Mouse (Mus musculus): ENCODE measurements around the gene Rapgef3. TPM values are rescaled to one million over a fixed set of nuclear protein-coding genes. Genes with fewer than 3 reads are reported as not detected.
A peak's percentile ranks its signal among the peaks of the same experiment; 100 is the strongest.

The Rapgef3 gene
- polyA plus RNA-seq, 1 experiment from 2014 or later = 26.3 TPM

DNA sequence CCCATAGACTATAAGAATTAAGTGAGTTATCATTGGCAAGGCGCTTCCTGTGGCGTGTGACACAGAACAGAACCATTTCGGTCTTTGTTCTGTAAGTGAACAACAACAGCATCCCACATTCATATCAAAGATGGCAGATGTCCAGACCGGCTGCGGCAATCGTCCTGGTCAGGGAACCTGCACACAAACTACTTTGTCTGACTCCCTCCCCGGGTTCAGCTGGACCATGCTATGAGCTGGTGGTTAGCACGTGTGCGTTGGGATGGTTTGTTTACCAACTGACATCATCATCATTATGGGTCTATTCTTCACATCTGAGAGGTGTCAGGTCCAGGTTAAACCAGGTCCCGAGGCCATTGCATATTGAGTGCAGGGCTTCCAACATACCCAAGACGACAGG, 39.4 kb downstream of the Rapgef3 start:
- H3K4me2 ChIP-seq (ENCODE audit: low read depth, low read length) = no peak overlapping the region
- H3K27me3 ChIP-seq (ENCODE audit: control insufficient read depth, insufficient read depth, low read length) = no peaks in the 10 kb centered on the region
- no peaks in the 10 kb centered on the region for H3K9me3 ChIP-seq (replicated peaks; ENCODE audit: control insufficient read depth, low read length)
- no peaks in the 10 kb centered on the region for H3K4me1 ChIP-seq (ENCODE audit: control insufficient read depth, insufficient read depth, low read length)
- no peak for ATAC-seq (replicated peaks; ENCODE audit: extremely low read depth, insufficient read depth, low FRiP score)
- H3K27ac ChIP-seq (ENCODE audit: low read length) = peak overlapping the region; percentile 15; the same call in 1 of the 2 replicates
- H3K4me3 ChIP-seq (ENCODE audit: low read length) = no peak overlapping the region
- no peaks in the 10 kb centered on the region for H3K36me3 ChIP-seq (ENCODE audit: control insufficient read depth, insufficient read depth)
- H3K9ac ChIP-seq (ENCODE audit: low read length) = no peak overlapping the region
- 63% methylated on average over 11 of the region's 11 CpGs for WGBS

DNA sequence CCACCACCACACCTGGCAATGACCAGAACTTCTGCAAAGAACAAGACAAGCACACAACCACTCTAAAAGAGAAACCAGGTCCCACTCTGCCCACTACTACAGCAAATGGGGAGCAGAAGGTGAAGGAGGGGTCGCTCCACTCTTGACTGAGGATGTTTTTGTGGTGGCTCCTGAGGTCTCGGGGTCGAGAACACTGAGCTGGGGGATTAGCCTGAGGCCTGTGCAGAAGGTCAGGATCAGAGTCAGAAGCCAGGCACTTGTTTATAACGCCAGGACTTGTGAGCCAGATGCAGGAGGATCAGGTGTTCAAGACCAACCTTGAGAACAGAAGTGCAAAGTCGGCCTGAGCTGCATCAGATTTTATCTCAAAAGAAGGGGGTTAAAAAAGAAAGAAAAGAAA, 40.3 kb downstream of the Rapgef3 start:
- H3K27ac ChIP-seq (ENCODE audit: low read length) = peak overlapping the region; percentile 40; the same call in 1 of the 2 replicates
- no peaks in the 10 kb centered on the region for H3K9me3 ChIP-seq (replicated peaks; ENCODE audit: control insufficient read depth, low read length)
- H3K36me3 ChIP-seq (ENCODE audit: control insufficient read depth, insufficient read depth) = no peaks in the 10 kb centered on the region
- no peaks in the 10 kb centered on the region for H3K4me1 ChIP-seq (ENCODE audit: control insufficient read depth, insufficient read depth, low read length)
- no peak for ATAC-seq (replicated peaks; ENCODE audit: extremely low read depth, insufficient read depth, low FRiP score)
- no peak overlapping the region for H3K4me3 ChIP-seq (ENCODE audit: low read length)
- no peak overlapping the region for H3K4me2 ChIP-seq (ENCODE audit: low read depth, low read length)
- WGBS = 71% methylated on average over 5 of the region's 5 CpGs
- H3K9ac ChIP-seq (ENCODE audit: low read length) = no peak overlapping the region
- H3K27me3 ChIP-seq (ENCODE audit: control insufficient read depth, insufficient read depth, low read length) = no peaks in the 10 kb centered on the region

DNA sequence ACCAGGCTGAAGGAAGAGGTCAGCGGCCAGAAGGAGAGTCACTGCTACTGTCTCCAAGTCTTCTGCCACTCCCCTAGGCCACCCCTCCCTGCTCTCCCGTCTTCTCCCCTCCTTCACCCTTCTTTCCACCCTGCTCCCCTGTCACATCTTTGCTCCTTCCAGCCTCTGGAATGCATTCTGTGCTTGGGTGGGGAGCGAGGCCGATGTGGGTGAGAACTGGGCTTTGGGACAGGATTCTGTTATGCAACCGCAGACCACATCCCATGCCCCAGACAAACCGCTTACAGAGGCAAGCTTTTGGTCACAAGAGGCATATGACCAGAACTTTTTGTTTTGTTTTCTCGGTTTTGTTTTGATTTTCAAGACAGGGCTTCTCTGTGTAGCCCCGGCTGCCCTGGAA, 40.7 kb downstream of the Rapgef3 start:
- Histone ChIP-seq H3K9me3 (replicated peaks; ENCODE audit: control insufficient read depth, low read length) (no peaks in the 10 kb centered on the region), H3K27ac (ENCODE audit: low read length) (peak overlapping the region; percentile 40; the same call in 1 of the 2 replicates), H3K36me3 (ENCODE audit: control insufficient read depth, insufficient read depth) (no peaks in the 10 kb centered on the region), H3K4me3 (ENCODE audit: low read length) (no peak overlapping the region), H3K9ac (ENCODE audit: low read length) (no peak overlapping the region), H3K4me2 (ENCODE audit: low read depth, low read length) (no peak overlapping the region), H3K4me1 (ENCODE audit: control insufficient read depth, insufficient read depth, low read length) (no peaks in the 10 kb centered on the region), H3K27me3 (ENCODE audit: control insufficient read depth, insufficient read depth, low read length) (no peaks in the 10 kb centered on the region)
- WGBS = 66% methylated on average over 8 of the region's 8 CpGs
- ATAC-seq (replicated peaks; ENCODE audit: extremely low read depth, insufficient read depth, low FRiP score) = no peak

DNA sequence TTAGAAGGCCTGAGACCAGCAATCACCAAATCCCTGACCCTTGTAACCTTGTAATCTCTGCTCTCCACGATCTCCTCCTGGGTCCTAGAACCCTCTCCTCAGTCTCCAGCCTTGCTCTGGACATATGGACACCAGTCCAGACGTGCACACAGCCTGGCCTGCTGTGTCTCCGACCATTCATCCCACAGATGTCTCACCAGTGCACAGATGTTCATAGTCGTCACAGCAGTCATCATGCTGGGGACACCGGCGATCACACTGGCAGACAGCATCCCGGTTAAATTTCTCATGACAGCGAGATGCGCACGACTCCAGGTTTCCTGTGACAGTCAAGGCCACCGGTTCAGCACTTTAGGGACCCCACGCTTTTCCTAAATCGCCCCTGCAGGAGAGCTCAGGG, 41.5 kb downstream of the Rapgef3 start:
- no peak overlapping the region for H3K4me2 ChIP-seq (ENCODE audit: low read depth, low read length)
- no peaks in the 10 kb centered on the region for H3K36me3 ChIP-seq (ENCODE audit: control insufficient read depth, insufficient read depth)
- H3K9me3 ChIP-seq (replicated peaks; ENCODE audit: control insufficient read depth, low read length) = no peaks in the 10 kb centered on the region
- 80% methylated on average over 13 of the region's 13 CpGs for WGBS
- ATAC-seq (replicated peaks; ENCODE audit: extremely low read depth, insufficient read depth, low FRiP score) = no peak
- no peak overlapping the region for H3K4me3 ChIP-seq (ENCODE audit: low read length)
- no peak overlapping the region for H3K27ac ChIP-seq (ENCODE audit: low read length)
- no peaks in the 10 kb centered on the region for H3K27me3 ChIP-seq (ENCODE audit: control insufficient read depth, insufficient read depth, low read length)
- no peak overlapping the region for H3K9ac ChIP-seq (ENCODE audit: low read length)
- H3K4me1 ChIP-seq (ENCODE audit: control insufficient read depth, insufficient read depth, low read length) = no peaks in the 10 kb centered on the region

DNA sequence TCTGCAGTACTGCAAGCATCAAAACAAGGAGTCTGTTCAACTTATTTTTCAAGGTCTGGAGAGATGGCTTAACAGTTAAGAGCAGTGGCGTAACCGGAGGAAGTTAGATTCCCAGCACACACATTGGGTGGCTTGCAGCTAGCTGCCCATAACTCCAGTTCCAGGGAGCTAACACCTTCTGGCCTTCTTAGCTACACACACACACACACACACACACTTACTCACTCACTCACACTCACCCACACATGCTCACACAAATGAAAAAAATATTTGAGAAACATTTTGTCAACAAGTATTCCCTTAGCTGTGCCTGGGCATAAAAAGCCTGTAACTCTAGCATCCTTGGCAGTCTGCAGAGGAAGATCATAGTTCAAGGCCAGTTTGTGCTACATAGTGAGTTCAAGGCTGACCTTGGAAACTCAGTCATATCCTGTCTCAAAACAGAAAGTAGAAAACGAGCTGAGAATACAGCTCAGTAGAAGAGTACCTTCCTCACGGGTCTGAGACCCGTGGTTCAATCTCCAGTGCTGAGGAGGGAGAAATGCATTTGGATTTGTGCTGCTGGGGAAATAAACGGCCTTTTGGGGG, 42.5 kb downstream of the Rapgef3 start:
- Histone ChIP-seq H3K27me3 (ENCODE audit: control insufficient read depth, insufficient read depth, low read length) (no peaks in the 10 kb centered on the region), H3K36me3 (ENCODE audit: control insufficient read depth, insufficient read depth) (no peaks in the 10 kb centered on the region), H3K4me1 (ENCODE audit: control insufficient read depth, insufficient read depth, low read length) (peaks cover 5% of the 10 kb centered on the region; the same call in 1 of the 2 replicates), H3K9me3 (replicated peaks; ENCODE audit: control insufficient read depth, low read length) (no peaks in the 10 kb centered on the region), H3K4me3 (ENCODE audit: low read length) (no peak overlapping the region), H3K4me2 (ENCODE audit: low read depth, low read length) (no peak overlapping the region), H3K27ac (ENCODE audit: low read length) (no peak overlapping the region), H3K9ac (ENCODE audit: low read length) (no peak overlapping the region)
- WGBS = 71% methylated on average over 6 of the region's 6 CpGs
- no peak for ATAC-seq (replicated peaks; ENCODE audit: extremely low read depth, insufficient read depth, low FRiP score)

DNA sequence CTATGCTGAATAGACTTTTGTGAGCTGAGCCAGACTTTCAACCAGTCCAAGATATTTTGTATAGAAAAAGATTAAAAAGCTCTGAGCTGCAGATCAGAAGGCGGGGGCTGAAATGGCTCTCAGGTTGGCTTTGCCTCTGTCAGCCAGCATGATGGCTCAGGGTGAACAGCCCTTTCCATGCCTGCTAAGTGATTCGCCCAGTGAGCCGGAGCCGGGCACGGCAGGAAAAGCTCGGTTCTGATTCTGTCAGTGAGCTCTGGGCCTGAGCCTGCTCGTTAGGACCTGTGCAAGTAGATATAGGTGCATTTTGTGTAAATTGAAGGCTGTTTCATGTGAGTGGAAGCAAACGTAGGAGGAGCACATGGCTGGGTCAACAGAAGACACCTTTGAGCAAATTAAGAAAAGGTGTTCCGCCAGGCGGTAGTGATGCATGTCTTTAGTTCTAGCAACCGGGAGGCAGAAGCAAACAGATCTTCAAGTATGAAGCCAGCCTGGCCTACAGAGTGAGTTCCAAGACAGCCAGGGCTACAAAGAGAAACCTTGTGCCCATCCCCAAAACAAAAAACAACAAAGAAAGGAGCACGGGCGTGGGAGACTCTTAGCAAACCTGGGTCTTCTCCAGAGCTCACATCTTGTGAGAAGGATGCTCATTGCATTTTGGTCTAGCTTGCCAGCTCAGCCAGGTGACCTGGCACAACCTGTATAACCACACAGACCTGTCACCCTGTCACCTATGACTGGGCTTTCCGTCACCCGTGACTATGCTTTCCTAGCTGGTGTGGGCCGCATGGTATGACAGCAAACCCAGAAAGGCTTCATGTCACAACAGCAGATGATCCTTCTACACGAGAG, 43.2 kb downstream of the Rapgef3 start:
- no peak for ATAC-seq (replicated peaks; ENCODE audit: extremely low read depth, insufficient read depth, low FRiP score)
- Histone ChIP-seq H3K9me3 (replicated peaks; ENCODE audit: control insufficient read depth, low read length) (no peaks in the 10 kb centered on the region), H3K9ac (ENCODE audit: low read length) (no peak overlapping the region), H3K27ac (ENCODE audit: low read length) (no peak overlapping the region), H3K4me2 (ENCODE audit: low read depth, low read length) (no peak overlapping the region), H3K27me3 (ENCODE audit: control insufficient read depth, insufficient read depth, low read length) (no peaks in the 10 kb centered on the region), H3K4me3 (ENCODE audit: low read length) (no peak overlapping the region), H3K4me1 (ENCODE audit: control insufficient read depth, insufficient read depth, low read length) (peaks cover 12% of the 10 kb centered on the region; the same call in 1 of the 2 replicates), H3K36me3 (ENCODE audit: control insufficient read depth, insufficient read depth) (no peaks in the 10 kb centered on the region)
- 86% methylated on average over 17 of the region's 17 CpGs for WGBS

DNA sequence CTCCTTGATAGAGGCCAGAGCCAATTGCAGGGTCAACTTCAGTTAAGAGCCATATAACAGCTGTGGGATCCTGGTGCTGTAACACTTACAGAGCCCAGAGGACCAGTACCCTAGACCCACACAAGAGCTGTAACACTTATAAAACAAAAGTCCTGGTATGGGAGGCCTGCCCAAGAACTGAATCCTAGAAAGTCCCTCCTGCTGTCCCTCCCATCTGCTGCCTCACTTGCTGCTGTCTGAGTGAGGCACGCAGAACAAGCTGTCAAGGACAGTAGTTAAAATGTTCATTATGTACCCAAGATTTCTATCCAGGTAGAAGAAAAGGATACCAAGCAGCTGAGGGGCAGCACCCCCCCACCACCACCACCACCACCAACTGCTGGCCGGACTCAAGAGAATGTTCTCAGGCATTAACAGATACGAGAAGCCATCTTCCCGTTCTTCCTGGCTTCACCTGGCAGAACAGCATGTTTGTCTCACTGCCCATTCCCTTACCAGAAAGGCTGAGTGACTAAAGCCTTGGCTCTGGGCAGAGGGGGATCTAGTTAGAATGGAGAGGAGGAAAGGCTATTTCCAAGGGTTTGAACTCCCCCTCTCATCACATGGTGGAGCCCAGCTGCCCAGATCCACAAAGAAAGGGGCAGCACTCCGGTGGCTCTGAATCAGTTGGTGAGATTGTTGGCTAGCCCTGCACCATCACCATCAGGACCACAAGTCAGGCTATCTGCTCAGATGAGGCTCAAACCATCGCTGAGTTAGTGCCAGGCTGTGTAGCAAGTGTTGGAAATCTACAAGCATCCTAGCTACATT, 44.0 kb downstream of the Rapgef3 start:
- Histone ChIP-seq H3K36me3 (ENCODE audit: control insufficient read depth, insufficient read depth) (no peaks in the 10 kb centered on the region), H3K4me1 (ENCODE audit: control insufficient read depth, insufficient read depth, low read length) (peaks cover 12% of the 10 kb centered on the region; the same call in 1 of the 2 replicates), H3K9me3 (replicated peaks; ENCODE audit: control insufficient read depth, low read length) (no peaks in the 10 kb centered on the region), H3K9ac (ENCODE audit: low read length) (no peak overlapping the region), H3K4me2 (ENCODE audit: low read depth, low read length) (no peak overlapping the region), H3K27ac (ENCODE audit: low read length) (no peak overlapping the region), H3K27me3 (ENCODE audit: control insufficient read depth, insufficient read depth, low read length) (no peaks in the 10 kb centered on the region), H3K4me3 (ENCODE audit: low read length) (no peak overlapping the region)
- no peak for ATAC-seq (replicated peaks; ENCODE audit: extremely low read depth, insufficient read depth, low FRiP score)
- WGBS = 83% methylated on average over 6 of the region's 6 CpGs

GRCm38 (mm10) chr15:97721008-97721701, 46.6 kb downstream of the Rapgef3 start:
- Histone ChIP-seq H3K4me1 (ENCODE audit: control insufficient read depth, insufficient read depth, low read length) (peaks cover 17% of the 10 kb centered on the region), H3K27me3 (ENCODE audit: control insufficient read depth, insufficient read depth, low read length) (no peaks in the 10 kb centered on the region), H3K9ac (ENCODE audit: low read length) (no peak overlapping the region), H3K4me3 (ENCODE audit: low read length) (no peak overlapping the region), H3K27ac (ENCODE audit: low read length) (peak overlapping the region; percentile 85), H3K4me2 (ENCODE audit: low read depth, low read length) (no peak overlapping the region), H3K9me3 (replicated peaks; ENCODE audit: control insufficient read depth, low read length) (no peaks in the 10 kb centered on the region), H3K36me3 (ENCODE audit: control insufficient read depth, insufficient read depth) (no peaks in the 10 kb centered on the region)
- no peak for ATAC-seq (replicated peaks; ENCODE audit: extremely low read depth, insufficient read depth, low FRiP score)
- 66% methylated on average over 15 of the region's 15 CpGs for WGBS

All from heart, embryonic 16.5 days (tissue).